Mouse (Mus musculus): ENCODE results near the gene Grin2d.

GRCm38 (mm10) chr7:45782271-45782670 lies 95.9 kb downstream of the Grin2d start:
- TF ChIP-seq CTCF (IDR thresholded peaks at IDR 0.05; ENCODE audit: borderline replicate concordance, control insufficient read depth, extremely low read depth, insufficient read depth, low read length, poor library complexity) (no peak), POLR2A (IDR thresholded peaks at IDR 0.05; ENCODE audit: control insufficient read depth, extremely low read depth, insufficient read depth, low read length, poor library complexity) (no peak)
